Mouse (Mus musculus) lung, adult 2 months (tissue): ENCODE data around the gene Pex11g. TPM values are rescaled to one million over a fixed set of nuclear protein-coding genes. Genes with fewer than 3 reads are reported as not detected.

Source experiments
- DNase-seq: peaks from one replicate; pipeline ENCODE4 v3.0.0; 2022
- H3K4me1 ChIP-seq: fragments of 200-500 bp; 2 replicates; pipeline ENCODE4 v1.6.1; 2011; ENCODE audit warnings: low read length; ENCODE audit not compliant: control insufficient read depth, insufficient read depth
- H3K4me3 ChIP-seq: fragments of 200-500 bp; replicated peaks from 2 replicates; pipeline ENCODE3; 2011; ENCODE audit warnings: low read depth, mild to moderate bottlenecking, control low read depth, low read length; ENCODE audit errors: extremely low read depth
- CTCF ChIP-seq: fragments of 200-500 bp; IDR thresholded peaks from 2 replicates; pipeline ENCODE4 v1.5.1; 2011; ENCODE audit warnings: mild to moderate bottlenecking, low read length, control low read depth; ENCODE audit not compliant: insufficient read depth
- POLR2A ChIP-seq: fragments of 200-500 bp; IDR thresholded peaks from 2 replicates; pipeline ENCODE4 v1.6.1; 2011; ENCODE audit warnings: low read depth, mild to moderate bottlenecking, control low read depth, low read length, borderline replicate concordance; ENCODE audit errors: extremely low read depth
- WGBS: fragments of 180-500 bp; shearing (Covaris S2); methylation state at CpG from one replicate; pipeline ENCODE4 v1.1.7; 2018; 5-methylcytosine and 5-hydroxymethylcytosine counted together
- polyA plus RNA-seq: library from polyadenylated mRNA; depleted of rRNA; stranded (reverse); fragments of >200 nt; gene quantifications from 2 replicates; pipeline ENCODE4 v1.2.3, GENCODE M21; 2012; rRNA removed

Pex11g gene
- polyA plus RNA-seq, 1 experiment: 7.7 TPM

GRCm38 (mm10) chr8:3407417-3407816 is 60.1 kb downstream of the Pex11g start:
- 58% methylated on average over 3 of the region's 3 CpGs for WGBS
- TF ChIP-seq CTCF (no peak), POLR2A (no peak)
- peaks cover 7% of the 10 kb centered on the region for H3K4me1 ChIP-seq
- DNase-seq: no peak
- H3K4me3 ChIP-seq: no peak overlapping the region

Other genes starting within 250 kb of the Pex11g start
- 17.5 and 24.6 TPM in 2 replicates for gene Insr, start 188.1 kb downstream of the Pex11g start, polyA plus RNA-seq
- gene A430078G23Rik, start 114.3 kb downstream of the Pex11g start, polyA plus RNA-seq: 1.6 and 3.1 TPM in 2 replicates
- gene Arhgef18, start 74.7 kb downstream of the Pex11g start, polyA plus RNA-seq: 68.7 and 87.9 TPM in 2 replicates
- 0.14 and 0.24 TPM in 2 replicates for gene Tex45, start 3.2 kb upstream of the Pex11g start, polyA plus RNA-seq
- 78.5 TPM in 2 replicates for gene Zfp358, start 25.5 kb upstream of the Pex11g start, polyA plus RNA-seq
- 286 and 410 TPM in 2 replicates for gene Mcoln1, start 32.8 kb upstream of the Pex11g start, polyA plus RNA-seq
- gene Pnpla6, start 47.7 kb upstream of the Pex11g start, polyA plus RNA-seq: 75.7 and 88.1 TPM in 2 replicates
- 0.88 TPM in 1 of 2 replicates, not detected in the other for gene C330021F23Rik, start 100.3 kb upstream of the Pex11g start, polyA plus RNA-seq
- 16.9 and 33.1 TPM in 2 replicates for gene Camsap3, start 119.6 kb upstream of the Pex11g start, polyA plus RNA-seq
- 59.0 and 66.6 TPM in 2 replicates for gene Xab2, start 153.6 kb upstream of the Pex11g start, polyA plus RNA-seq
- gene Pet100, start 153.9 kb upstream of the Pex11g start, polyA plus RNA-seq: 3.7 and 10.0 TPM in 2 replicates
- gene Pcp2, start 157.9 kb upstream of the Pex11g start, polyA plus RNA-seq: not detected in 2 replicates
- gene Stxbp2, start 163.3 kb upstream of the Pex11g start, polyA plus RNA-seq: 115 and 153 TPM in 2 replicates
- 6.2 and 10.8 TPM in 2 replicates for gene Retn, start 188.1 kb upstream of the Pex11g start, polyA plus RNA-seq
- gene Mcemp1, start 198.1 kb upstream of the Pex11g start, polyA plus RNA-seq: 8.2 and 10.0 TPM in 2 replicates
- 6.5 and 17.4 TPM in 2 replicates for gene Fcor, start 204.7 kb upstream of the Pex11g start, polyA plus RNA-seq
- 28.5 and 28.7 TPM in 2 replicates for gene Trappc5, start 208.6 kb upstream of the Pex11g start, polyA plus RNA-seq
- 2.7 and 12.5 TPM in 2 replicates for gene Fcer2a, start 226.5 kb upstream of the Pex11g start, polyA plus RNA-seq